Mouse (Mus musculus): ENCODE data around the gene Epha7. TPM values are rescaled to one million over a fixed set of nuclear protein-coding genes. Genes with fewer than 3 reads are reported as not detected.

Gene Epha7
- polyA plus RNA-seq, 1 experiment from 2014 or later: 45.2 TPM

- Histone ChIP-seq H3K9ac (no peak overlapping the region), H3K27ac (replicated peaks) (no peak overlapping the region), H3K4me1 (replicated peaks) (peaks cover 4% of the 10 kb centered on the region; the same call in 1 of the 2 replicates), H3K36me3 (peaks cover 9% of the 10 kb centered on the region; the same call in 1 of the 2 replicates), H3K27me3 (no peaks in the 10 kb centered on the region), H3K4me2 (no peak overlapping the region), H3K9me3 (no peaks in the 10 kb centered on the region), H3K4me3 (no peak overlapping the region)
- ATAC-seq (ENCODE audit: low read depth): no peak
- 28% methylated on average over 3 of the region's 3 CpGs for whole genome bisulfite sequencing
These were observed 154.8 kb downstream of the Epha7 start for GRCm38 (mm10) chr4:28967584-28968315.

- H3K4me2 ChIP-seq: no peak overlapping the region
- no peak overlapping the region for H3K4me3 ChIP-seq
- no peaks in the 10 kb centered on the region for H3K4me1 ChIP-seq (replicated peaks)
- H3K9ac ChIP-seq: no peak overlapping the region
- H3K9me3 ChIP-seq: no peaks in the 10 kb centered on the region
- H3K27ac ChIP-seq (replicated peaks): no peak overlapping the region
- H3K27me3 ChIP-seq: no peaks in the 10 kb centered on the region
- no peak for ATAC-seq (ENCODE audit: low read depth)
- WGBS: 60% methylated on average over 3 of the region's 3 CpGs
- H3K36me3 ChIP-seq: no peaks in the 10 kb centered on the region
These were observed 185.7 kb downstream of the Epha7 start for GRCm38 (mm10) chr4:28998462-28999286.

- ATAC-seq (ENCODE audit: low read depth): no peak
- Histone ChIP-seq H3K4me2 (no peak overlapping the region), H3K4me3 (no peak overlapping the region), H3K27me3 (no peaks in the 10 kb centered on the region), H3K27ac (replicated peaks) (no peak overlapping the region), H3K4me1 (replicated peaks) (no peaks in the 10 kb centered on the region), H3K36me3 (no peaks in the 10 kb centered on the region), H3K9ac (no peak overlapping the region), H3K9me3 (no peaks in the 10 kb centered on the region)
- WGBS: 80% methylated on average over 2 of the region's 2 CpGs
These were observed 186.3 kb downstream of the Epha7 start for GRCm38 (mm10) chr4:28999287-28999595.

GRCm38 (mm10) chr4:29010333-29010732, 197.4 kb downstream of the Epha7 start:
- ATAC-seq (ENCODE audit: low read depth): no peak
- Histone ChIP-seq H3K27ac (replicated peaks) (no peak overlapping the region), H3K4me1 (replicated peaks) (no peaks in the 10 kb centered on the region), H3K36me3 (no peaks in the 10 kb centered on the region), H3K9ac (no peak overlapping the region), H3K4me2 (no peak overlapping the region), H3K4me3 (no peak overlapping the region), H3K27me3 (no peaks in the 10 kb centered on the region), H3K9me3 (no peaks in the 10 kb centered on the region)
- 94% methylated on average over 3 of the region's 3 CpGs for WGBS

All from neural tube, embryonic 13.5 days (tissue).